Mouse (Mus musculus) gastrocnemius, adult 18-20 months (tissue): Measurements from ENCODE around the gene Nfkbid. TPM values are rescaled to one million over a fixed set of nuclear protein-coding genes. Genes with fewer than 3 reads are reported as not detected.

Source experiments
- DNase-seq: peaks from one replicate; pipeline ENCODE4 v3.0.0; 2021; ENCODE audit warnings: low spot score
- total RNA-seq, 2 experiments: library from RNA; stranded (reverse); gene quantifications; 2 replicates each; pipeline ENCODE4 v1.2.3; 2021

The Nfkbid gene
- total RNA-seq, 2 experiments from 2014 or later = 0.11 TPM; not detected in 1

DNA sequence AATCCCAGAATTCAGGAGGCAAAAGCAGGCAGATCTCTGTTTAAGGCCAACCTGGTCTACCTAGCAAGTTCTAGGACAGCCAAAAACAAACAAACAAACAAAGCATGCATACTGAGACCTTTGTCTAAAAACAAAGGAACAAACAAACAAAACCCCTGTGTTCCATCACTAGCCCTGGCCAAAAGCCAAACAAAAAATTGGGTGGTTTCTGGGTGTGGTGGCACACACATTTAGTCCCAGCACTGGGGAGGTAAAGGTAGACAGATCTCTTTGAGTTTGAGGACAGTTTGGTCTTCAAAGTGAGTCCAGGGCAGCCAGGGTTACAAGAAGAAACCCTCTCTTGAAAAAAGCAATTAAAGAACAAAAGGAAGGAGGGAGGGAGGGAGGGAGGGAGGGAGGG, 7.8 kb downstream of the Nfkbid start:
- no peak for DNase-seq

DNA sequence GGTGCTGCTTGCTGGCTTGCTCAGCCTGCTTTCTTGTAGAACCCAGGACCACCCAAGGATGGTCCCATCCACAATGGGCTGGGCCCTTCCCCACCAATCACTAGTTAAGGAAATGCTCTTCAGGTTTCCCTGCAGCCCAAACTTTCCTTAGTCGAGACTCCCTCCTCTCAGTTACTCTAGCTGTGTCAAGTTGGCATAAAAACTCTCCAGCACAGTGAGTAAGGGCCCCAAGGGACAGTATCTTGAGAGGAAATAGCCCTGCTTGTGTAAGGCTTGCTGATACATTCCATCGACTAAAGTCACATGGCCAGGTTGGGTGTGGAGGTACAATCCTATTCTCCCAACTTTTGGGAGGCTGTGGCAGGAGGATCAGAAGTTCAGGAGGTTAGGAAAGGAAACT, 8.7 kb downstream of the Nfkbid start:
- no peak for DNase-seq

DNA sequence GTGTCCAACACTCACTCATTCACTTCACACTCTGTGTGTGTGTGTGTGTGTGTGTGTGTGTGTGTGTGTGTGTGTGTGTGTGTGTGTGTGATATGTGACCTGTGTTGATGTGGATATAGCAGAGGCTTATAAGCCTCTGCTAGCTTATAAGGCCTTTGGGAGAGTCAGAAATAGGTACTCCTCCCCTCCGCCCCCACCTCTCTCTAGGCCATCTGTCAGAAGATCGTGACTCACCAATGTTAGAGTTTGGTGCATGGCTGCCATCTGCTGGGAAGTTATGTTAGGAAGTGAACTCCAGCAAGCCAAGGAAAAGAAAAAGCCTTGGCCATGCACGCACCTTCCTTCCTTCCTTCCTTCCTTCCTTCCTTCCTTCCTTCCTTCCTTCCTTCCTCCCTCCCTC, 10.3 kb downstream of the Nfkbid start:
- peak; percentile 56 for DNase-seq

DNA sequence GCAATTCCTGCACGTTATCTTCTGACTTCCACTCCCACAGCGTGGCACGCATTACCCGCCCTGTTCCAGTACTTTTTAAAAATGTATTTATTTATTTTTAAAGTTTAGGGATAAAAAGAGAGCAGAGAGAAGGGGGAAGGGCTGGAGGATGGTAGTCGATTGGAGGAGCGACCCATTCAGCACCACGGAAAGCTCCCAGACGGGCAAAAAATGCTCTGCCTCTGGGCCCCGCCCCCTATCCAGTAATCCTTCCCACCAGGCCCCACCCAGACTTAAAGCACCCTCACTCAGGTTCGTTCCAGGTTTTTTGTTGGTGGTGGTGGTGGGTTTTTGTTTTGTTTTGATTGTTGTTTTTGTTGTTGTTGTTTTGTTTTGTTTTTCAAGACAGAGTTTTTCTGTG, 12.7 kb downstream of the Nfkbid start:
- no peak for DNase-seq

DNA sequence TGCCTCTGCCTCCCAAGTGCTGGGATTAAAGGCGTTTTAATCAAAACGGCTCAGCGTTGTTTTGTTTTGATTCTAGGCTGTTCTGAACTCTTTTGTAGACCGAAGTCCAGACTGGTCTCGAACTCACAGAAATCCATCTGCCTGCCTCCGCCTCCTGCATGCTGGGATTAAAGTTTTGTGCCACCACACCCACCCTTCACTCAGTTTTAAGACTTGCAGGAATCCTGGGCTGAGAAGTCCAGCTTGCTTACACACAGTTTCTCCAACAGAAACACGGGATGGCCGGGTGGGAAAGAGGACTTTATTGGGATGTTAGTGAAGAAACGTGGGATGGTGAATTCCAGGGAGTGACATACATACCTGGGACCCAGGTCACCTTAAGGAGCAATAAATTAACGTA, 13.2 kb downstream of the Nfkbid start:
- no peak for DNase-seq

DNA sequence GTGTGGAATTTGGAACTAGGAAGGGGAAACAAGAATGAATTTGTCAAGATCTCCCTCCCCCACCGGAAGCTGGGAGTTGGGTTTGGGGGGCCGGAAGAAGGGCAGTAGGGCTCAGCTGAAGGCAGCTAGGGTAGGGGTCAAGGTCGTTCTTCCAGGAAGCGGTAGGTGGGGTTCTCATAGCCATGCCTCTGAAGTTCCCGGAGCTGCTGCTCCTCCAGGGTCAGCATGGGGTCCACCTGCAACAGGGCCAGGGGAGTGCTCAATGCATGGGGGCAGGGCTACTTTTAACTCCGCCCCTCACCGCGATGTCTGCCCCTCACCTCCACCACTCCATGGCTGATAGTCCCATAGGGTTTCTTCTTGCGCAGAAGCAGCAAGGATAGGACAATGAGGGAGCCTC, 13.6 kb downstream of the Nfkbid start:
- no peak for DNase-seq

DNA sequence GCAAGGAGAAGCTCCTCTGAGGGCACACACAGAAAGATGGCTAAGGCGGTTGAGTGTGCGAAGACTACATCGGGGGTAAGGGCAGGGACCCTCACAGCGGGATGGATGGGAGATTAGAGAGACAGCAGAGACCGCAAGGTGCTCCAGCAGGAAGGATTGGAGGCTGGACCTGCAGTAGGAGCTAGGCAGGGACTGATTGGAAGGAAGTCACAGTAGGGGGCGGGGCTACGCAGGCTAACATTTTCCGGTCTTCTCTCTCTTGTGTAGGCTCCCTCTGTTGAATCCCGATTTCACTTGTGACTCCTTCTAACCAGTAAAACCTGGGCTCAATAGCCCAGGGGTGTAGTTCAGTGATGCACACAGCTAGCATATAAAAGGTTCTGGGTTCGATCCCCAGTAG, 15.3 kb downstream of the Nfkbid start:
- no peak for DNase-seq

DNA sequence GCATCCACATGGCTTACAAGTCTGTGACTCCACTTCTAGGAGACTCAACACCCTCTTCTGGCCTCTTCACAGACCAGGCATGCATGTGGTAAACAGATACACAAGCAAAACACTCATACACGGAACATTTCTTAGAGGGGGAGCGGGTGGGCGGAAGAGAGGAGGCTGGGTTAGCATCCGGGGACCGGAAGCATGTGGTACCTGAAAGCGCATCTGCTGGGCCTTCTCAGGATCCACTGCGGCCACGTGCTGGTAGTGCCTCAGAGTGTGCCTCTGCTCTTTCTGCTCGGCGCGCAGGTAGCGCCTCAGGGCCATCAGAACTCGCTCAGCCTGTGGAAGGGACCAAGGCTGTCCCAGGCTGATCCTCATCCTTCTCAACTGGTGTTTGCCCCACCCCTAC, 18.2 kb downstream of the Nfkbid start:
- no peak for DNase-seq

DNA sequence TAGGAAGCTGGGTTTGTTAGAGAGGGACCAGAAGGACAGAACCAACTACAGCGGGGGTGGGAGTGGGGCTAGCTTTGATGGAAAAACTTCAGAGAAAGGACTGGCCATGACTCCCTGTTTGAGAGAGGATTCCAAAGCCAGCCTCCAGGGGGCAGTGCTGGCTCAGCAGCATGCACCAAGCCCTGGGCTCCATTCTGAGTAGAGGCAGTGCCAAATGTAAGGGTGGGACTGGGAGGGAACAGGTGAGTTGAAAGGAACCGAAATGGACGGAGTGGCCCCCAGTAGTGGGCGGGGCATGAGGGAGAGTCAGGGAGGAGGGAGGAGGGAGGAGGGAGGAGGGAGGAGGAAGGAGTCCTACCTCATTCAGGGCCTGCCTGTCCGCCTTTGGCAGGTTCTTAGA, 19.2 kb downstream of the Nfkbid start:
- DNase-seq = no peak

DNA sequence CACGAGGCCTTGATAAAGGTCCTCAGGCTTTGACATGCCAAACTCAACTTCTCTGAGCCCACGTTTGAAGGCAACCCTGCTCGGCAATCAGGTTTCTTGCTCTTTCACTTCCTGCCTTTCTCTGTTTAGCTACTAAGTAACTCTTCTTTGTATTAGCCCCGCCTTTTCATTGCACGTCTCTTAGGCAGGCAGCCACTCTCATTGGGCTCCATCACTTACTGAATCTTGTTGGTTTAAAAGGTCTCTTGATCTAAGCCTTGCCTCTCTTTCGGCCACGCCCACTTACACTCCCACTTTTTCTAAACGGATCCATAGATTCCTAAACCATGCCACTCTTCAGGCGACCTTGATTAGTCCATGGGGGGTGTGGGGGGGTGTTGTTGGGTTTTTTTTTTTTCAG, 22.2 kb downstream of the Nfkbid start:
- DNase-seq = no peak

DNA sequence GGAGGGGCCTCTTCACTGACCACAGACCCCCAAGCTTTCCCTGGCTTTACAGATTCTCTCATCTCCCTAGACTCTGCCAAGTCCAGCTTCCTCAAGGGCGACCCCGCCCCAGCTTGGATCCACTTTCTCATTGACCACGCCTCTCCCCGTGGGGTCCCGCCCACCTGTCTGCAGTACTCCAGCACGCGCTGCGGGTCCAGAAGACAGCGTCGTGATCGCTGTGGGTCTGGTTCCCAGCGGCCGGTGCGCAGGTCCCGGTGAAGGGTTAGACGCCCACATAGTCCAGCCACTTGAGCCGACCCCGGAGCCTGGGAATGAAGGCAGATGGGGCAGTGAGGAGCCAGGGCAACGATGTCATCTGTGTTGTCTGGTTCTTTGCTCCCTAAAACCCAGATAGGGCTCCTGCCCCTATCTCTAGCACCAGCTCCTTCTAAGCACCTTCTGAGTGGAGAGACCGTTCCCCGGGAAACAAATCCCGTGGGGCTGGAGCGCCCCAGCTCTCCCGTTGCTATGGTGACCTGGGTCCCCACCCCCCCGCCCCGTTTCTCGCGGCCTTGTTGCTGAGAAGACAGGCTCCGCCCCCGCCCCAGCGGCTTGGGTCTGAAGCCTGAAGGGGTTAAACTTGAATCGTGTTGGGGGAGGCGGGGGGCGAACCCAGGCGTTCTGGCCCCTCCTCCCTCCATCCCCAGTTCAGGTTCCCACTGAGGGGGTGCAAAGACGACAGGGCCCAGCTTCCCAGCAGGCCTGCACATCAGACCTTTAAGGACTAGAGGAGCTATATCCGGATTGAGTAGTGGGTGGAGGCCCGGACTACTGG, 22.8 kb downstream of the Nfkbid start:
- no peak for DNase-seq

DNA sequence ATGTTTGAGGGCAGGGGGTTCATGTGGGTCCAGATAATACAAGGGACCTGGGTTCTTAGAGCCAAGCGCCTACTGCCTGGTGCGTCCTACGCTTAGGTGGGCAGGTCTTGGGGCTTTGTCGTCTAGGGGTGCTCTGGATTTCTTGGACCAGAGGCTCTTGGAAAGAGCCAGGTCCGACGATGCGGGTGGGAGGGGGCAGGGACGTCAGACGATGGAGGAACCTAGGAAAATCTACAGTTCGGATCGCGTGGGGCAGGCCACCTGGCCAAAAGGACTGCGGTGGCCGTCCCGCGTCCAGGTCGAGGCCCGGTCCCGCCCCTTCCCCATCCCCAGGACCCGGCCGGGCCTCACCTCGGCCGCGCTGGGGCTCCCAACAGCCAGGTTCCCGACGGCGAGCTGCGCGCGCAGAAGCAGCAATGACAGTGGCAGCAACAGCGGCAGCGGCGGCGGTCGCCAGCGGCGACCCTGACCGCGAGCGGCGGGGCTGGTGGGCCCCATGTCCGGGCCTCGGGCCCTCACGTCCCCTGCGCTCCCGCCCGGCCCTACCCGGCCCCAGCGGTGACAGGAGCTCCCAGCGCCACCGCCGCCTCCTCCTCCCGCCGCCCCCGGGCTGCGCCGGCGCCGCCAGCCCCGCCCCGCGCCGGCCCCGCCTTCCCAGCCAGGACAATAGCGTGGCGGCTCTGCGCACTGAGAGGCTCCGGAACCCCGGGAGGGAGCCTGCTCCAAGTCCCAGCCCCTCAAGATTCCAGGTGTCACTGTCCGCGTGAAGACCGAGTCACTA, 23.6 kb downstream of the Nfkbid start, which contains the start of gene Aplp1:
Aplp1 (minus strand) TSS at position 565 of the 781 bp plus-strand sequence.
- DNase-seq = no peak

DNA sequence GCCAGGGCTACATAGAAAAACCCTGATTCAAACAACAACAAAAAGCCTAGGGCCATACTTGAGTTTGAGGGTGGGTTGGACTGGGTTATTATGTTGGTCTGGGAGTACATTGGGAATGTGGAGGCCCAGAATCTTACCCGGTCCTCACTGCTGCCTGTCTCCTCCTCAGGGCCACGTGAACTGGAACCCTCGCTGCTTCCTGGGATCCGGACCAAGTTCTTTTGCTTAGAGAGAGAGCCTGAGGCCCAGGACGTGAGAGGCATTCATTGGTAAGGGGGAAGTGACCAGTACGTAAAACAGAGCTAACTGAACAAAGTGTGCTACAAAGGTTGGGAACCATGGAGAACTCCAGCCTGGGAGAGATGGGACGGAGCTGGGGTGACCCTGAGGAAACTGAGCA, 28.7 kb downstream of the Nfkbid start:
- no peak for DNase-seq

DNA sequence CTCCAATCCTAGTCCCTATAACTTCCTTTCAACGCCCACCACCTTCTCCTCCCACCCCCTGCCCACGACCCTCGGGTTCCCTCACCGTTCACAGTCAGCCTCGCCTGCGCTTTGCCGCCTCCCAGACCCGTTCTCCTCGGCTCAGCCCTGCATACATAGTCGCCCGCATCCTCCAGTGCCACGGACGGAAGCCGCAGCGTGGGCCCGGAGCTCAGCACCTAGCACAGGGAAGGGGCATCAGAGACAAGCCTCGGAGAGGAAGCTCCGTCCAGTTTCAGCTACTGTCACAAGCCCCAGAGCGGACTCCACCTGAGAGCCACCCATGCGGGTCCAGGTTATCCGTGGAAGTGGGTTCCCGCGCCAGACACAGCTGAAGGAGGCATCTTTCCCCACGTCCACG, 31.8 kb downstream of the Nfkbid start:
- no peak for DNase-seq

DNA sequence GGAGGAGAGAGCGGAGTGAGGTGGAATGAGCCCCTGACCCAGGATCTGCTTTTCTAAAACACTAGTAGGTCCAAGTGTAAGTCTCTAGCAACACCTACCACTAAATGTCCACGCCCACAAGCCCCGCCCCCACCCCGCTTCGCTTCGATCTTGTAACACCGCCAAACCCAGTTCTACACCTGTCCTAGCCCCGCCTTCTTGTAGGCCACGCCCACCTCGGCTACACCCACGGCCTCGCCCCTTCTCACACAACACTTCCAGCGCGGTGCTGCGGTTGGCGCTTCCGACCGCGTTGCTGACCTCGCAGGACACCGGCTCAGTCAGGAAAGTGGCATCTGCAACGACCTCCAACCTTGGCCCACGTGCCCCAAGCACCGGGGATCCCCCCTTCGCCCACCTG, 32.2 kb downstream of the Nfkbid start:
- DNase-seq = no peak

DNA sequence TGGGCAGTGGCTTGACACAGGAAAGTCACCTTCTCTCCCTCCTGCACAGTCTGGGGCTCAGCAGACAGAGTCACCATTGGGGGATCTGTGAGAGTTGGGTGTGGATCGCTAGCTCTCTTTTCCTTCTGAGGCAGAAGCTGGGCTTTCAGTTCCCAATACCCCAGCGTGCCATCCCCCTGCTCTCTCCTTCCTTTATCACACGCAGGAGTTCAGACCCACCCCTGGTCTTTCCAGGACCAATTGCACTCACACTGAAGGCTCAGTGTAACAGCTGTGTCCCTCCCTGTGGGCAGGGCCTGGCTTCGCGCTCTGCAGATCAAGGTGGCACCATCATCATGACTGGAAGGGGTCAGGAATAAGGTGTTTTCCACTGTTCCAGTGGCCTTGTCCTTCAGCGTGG, 32.7 kb downstream of the Nfkbid start:
- DNase-seq = no peak

DNA sequence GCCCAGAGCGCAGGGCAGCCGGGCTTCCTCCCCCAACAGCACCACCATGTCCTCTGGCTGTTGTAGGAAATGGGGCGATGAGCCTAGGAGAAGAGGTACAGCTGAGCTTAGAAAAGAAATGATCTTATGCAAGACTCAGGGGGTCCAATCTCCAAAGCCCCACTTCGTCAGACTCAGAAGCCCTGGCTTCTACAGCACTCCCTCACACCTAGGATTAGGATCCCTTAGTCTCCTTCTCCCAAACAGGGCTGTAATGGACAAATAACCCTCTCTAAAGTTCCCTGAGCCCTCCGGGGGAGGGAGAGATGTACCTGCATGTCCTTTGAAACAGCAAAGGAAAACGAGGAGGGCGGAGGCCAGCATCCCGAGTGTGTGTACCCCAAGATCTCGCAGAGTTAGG, 35.0 kb downstream of the Nfkbid start:
- no peak for DNase-seq

DNA sequence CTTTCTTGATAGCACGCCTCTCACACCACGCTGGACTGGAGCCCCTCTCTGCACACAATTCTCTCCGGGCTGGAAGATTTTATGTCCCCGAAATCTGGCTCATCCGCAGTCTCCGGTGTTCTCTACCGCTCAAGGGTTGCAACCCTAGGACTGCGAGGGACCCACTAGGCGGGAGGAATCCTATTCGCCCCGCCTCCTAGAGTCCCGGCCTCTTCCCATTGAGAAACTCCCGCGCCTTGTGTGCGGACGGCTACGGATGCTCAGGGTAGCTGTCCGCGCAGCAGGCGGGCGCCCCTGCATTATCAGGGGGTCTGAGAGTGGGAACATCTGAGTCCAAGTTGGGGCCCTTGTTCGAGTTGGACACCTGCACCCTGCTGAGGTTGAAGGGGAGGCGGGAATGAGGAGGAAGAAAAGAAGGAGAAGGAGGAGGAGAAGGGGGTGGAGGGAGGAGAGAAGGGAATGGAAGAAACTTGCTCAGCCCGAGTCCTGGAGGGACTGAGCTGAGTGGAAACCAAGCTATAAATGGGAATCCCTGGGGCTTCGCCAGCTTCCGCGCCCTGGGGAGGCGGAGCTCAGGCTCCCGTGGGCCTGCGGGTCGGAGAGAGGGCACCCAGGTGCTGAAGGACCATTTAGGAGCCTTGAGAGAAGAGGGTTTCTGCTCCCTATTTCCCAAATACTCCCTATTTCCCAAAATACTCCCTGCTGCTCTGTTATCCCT, 35.5 kb downstream of the Nfkbid start:
- no peak for DNase-seq

DNA sequence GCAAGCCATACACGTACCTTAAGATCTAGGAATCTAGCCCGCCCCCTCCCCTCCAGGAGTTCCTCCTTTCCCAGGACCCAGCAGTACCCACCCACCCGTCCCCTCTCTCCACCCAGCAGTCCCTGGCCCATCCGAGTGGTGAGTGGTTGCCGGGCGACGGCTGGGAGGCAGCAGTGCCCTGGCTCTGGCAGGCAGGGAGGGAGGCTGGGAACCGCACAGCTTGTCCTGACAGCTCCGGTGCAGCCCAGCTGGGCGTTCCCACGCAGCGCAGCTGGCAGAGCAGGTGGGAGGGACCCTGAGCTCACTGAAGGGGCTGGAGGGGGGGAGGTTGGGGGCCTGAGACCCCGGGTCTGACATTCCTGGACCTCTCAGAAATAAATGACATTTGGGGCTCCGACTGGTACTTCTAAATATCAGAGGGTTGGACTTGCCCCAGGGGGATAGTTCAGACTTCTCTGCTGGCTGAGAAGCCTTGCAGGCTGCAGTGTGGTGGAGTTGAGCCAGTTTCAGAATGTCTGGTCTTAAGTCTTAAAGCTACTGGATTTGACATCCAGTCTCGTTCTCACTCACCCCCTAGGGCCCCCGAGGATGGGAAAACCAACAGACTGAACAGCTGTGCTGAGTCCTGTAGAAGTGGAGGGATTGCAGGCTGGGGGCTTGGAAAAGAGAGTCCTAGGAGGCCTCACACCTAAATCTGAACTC, 36.2 kb downstream of the Nfkbid start, which contains the start of the genes Kirrel2 and Nphs1:
Kirrel2 (minus strand) TSS at position 62 of the 702 bp plus-strand sequence.
Nphs1 (plus strand) TSS at position 687 of the 702 bp plus-strand sequence.
- DNase-seq = no peak

DNA sequence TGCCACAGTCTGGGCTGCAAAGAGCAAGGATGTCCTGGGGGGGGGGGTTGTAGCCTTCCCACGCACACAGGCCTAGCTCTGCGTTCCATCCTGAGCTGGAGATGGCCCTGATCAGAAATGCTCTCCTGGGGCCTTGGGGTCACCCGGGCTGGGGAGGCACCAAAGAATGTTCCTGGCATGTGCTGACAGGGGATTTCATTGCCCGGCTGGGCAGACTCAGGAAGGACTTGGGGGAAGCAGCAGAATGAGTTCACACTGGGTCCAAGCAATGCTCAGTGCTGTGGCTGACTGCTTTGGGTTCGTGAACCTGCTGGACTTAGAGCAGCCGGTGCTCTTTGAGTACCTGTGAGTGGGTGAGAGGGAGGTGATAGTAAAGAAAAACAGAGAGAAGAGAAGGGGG, 38.0 kb downstream of the Nfkbid start:
- no peak for DNase-seq

DNA sequence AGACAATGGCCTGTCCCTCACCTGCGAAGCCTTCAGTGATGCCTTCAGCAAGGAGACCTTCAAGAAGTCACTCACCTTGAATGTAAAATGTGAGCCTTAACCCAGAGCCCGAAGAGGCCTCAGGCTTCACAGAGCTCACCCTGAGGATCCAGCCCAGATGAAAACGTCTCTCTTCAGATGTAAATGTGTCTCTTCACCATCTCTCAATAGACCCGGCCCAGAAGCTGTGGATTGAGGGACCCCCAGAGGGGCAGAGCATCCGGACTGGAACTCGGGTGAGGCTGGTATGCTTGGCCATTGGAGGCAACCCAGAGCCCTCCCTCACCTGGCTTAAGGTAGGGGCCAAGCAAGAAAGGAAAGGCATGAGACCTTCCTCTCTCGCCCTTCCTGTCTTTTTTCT, 42.0 kb downstream of the Nfkbid start:
- DNase-seq = no peak
